Mouse (Mus musculus) left cerebral cortex, postnatal 36 days (tissue): Measurements from ENCODE around the gene Gpr107. TPM values are rescaled to one million over a fixed set of nuclear protein-coding genes. Genes with fewer than 3 reads are reported as not detected.

Experiments used
- DNase-seq, 2 experiments: peaks; one replicate each; pipeline ENCODE4 v3.0.0; 2021 to 2022; ENCODE audit warnings: low spot score in 2 of 2, mixed read lengths in 1 of 2
- intact Hi-C: fragments of 180-260 bp; cut with DNase I; formaldehyde crosslinking; loops from one replicate; pipeline ENCODE4 v1.15.1; 2025
- total RNA-seq, 2 experiments: library from RNA; stranded (reverse); gene quantifications; 2 replicates each; pipeline ENCODE4 v1.2.3; 2021

The Gpr107 gene
- total RNA-seq, 2 experiments from 2014 or later, result 43.4 to 54.4 TPM

- no peak for DNase-seq
- intact Hi-C loops, result no loop called here
These were observed 27.0 kb upstream of the Gpr107 start for GRCm38 (mm10) chr2:31125156-31125555.

- intact Hi-C loops, result no loop called here
- DNase-seq, result no peak
These were observed 26.1 kb upstream of the Gpr107 start for GRCm38 (mm10) chr2:31126048-31126447.

- no peak for DNase-seq
- intact Hi-C loops, result no loop called here
These were observed 24.9 kb upstream of the Gpr107 start for GRCm38 (mm10) chr2:31127219-31127618.

GRCm38 (mm10) chr2:31127899-31128298, 24.2 kb upstream of the Gpr107 start:
- intact Hi-C loops, result no loop called here
- DNase-seq, result no peak

- DNase-seq, result no peak
- intact Hi-C loops, result no loop called here
These were observed 22.2 kb upstream of the Gpr107 start for GRCm38 (mm10) chr2:31129742-31130518.

GRCm38 (mm10) chr2:31130815-31131299, 21.3 kb upstream of the Gpr107 start:
- no peak for DNase-seq

GRCm38 (mm10) chr2:31132682-31133081, 19.4 kb upstream of the Gpr107 start:
- no peak for DNase-seq
- intact Hi-C loops, result no loop called here

More at GRCm38 (mm10) chr2:31130815-31131299, 21.3 kb upstream of the Gpr107 start:
- intact Hi-C loops, result no loop called here

- no peak for DNase-seq
- intact Hi-C loops, result no loop called here
These were observed 18.1 kb upstream of the Gpr107 start for GRCm38 (mm10) chr2:31133981-31134380.

- intact Hi-C loops, result no loop called here
These were observed 16.6 kb upstream of the Gpr107 start for GRCm38 (mm10) chr2:31135512-31135931.

GRCm38 (mm10) chr2:31136338-31136737, 15.8 kb upstream of the Gpr107 start:
- intact Hi-C loops, result no loop called here
- no peak for DNase-seq

More at GRCm38 (mm10) chr2:31135512-31135931, 16.6 kb upstream of the Gpr107 start:
- no peak for DNase-seq

- no peak for DNase-seq
- intact Hi-C loops, result no loop called here
These were observed 15.0 kb upstream of the Gpr107 start for GRCm38 (mm10) chr2:31137018-31137590.

GRCm38 (mm10) chr2:31139174-31139632, 12.9 kb upstream of the Gpr107 start:
- DNase-seq, result no peak
- intact Hi-C loops, result no loop called here

- intact Hi-C loops, result no loop called here
These were observed 11.9 kb upstream of the Gpr107 start for GRCm38 (mm10) chr2:31139991-31140771.

GRCm38 (mm10) chr2:31140772-31141073, 11.4 kb upstream of the Gpr107 start:
- intact Hi-C loops, result loop anchor here (1.0 kb wide), 1 partner anchor 74 kb away; no protein-coding TSS in a partner anchor
- peak in 1 of 2 experiments; percentile 27 for DNase-seq

More at GRCm38 (mm10) chr2:31139991-31140771, 11.9 kb upstream of the Gpr107 start:
- DNase-seq, result no peak

GRCm38 (mm10) chr2:31141074-31141866, 10.8 kb upstream of the Gpr107 start:
- intact Hi-C loops, result loop anchor here (1.0 kb wide), 1 partner anchor 75 kb away; no protein-coding TSS in a partner anchor
- peak; percentile 44 to 55 for DNase-seq

- DNase-seq, result peak; percentile 85 to 91
- intact Hi-C loops, result loop anchor here (1.0 kb wide), 1 partner anchor 76 kb away; no protein-coding TSS in a partner anchor
These were observed 10.2 kb upstream of the Gpr107 start, which contains the start of gene Fnbp1 for GRCm38 (mm10) chr2:31141867-31142454. Fnbp1 (minus strand) TSS chr2:31142008.

- intact Hi-C loops, result no loop called here
- no peak for DNase-seq
These were observed 9.6 kb upstream of the Gpr107 start for GRCm38 (mm10) chr2:31142505-31142904.

GRCm38 (mm10) chr2:31143326-31143725, 8.8 kb upstream of the Gpr107 start:
- intact Hi-C loops, result no loop called here
- DNase-seq, result no peak
